Comparison of ENCODE assay signal across 15 mouse cellular contexts in genomic region chr4:82494424-82494823, GRCm38 (mm10).
A peak's percentile ranks its signal among the peaks of the same experiment; 100 is the strongest.
DNase-seq lines count a peak whose midpoint lies in the region; ATAC-seq and TF ChIP-seq lines count a peak whose summit lies in the region.
"Had no signal": no experiment of that assay in that cellular context is flagged by ENCODE, and none has a peak within 500 bp of the region (broad histone marks: within the 10 kb centered on the region; RNA-seq: fewer than 3 reads in every experiment).

No protein-coding gene starts in this region.

- H3K27ac ChIP-seq in gastrocnemius, adult 2 months, result peak overlapping the region; percentile 29
- H3K27ac ChIP-seq in lung, embryonic 14.5 days (ENCODE audit: low read depth), result no peak overlapping the region
- H3K27ac ChIP-seq in forebrain, embryonic 16.5 days (ENCODE audit: low read length), result peak overlapping the region; percentile 92
- peak overlapping the region; percentile 82 for H3K27ac ChIP-seq in neural tube, embryonic 13.5 days (replicated peaks)
- H3K27ac ChIP-seq: embryonic facial prominence, embryonic 12.5 days; heart, embryonic 10.5 days; limb, embryonic 15.5 days had no signal

- H3K4me1 ChIP-seq in lung, embryonic 14.5 days (ENCODE audit: insufficient read depth), result peaks cover 34% of the 10 kb centered on the region; the same call in 1 of the 2 replicates
- H3K4me1 ChIP-seq in forebrain, embryonic 16.5 days (replicated peaks; ENCODE audit: control insufficient read depth, insufficient read depth, low read length), result peaks cover 45% of the 10 kb centered on the region
- H3K4me1 ChIP-seq in neural tube, embryonic 13.5 days (replicated peaks), result peaks cover 78% of the 10 kb centered on the region
- H3K4me1 ChIP-seq: megakaryocyte, embryonic 14.5 days had no signal

- DNase-seq in gastrocnemius, adult 2 months, result no peak
- DNase-seq in gastrocnemius, adult 18-20 months (ENCODE audit: low spot score), result no peak
- no peak for DNase-seq in lung, embryonic 14.5 days
- no peak for DNase-seq in lung, postnatal 14 days
- DNase-seq in lung, postnatal 25 days (ENCODE audit: low spot score), result no peak
- no peak for DNase-seq in cerebellum, postnatal 36 days
- DNase-seq: gastrocnemius, postnatal 36 days; kidney, adult 9 months; thymus, postnatal 4 days had no signal

- H3K27me3 ChIP-seq in lung, embryonic 14.5 days (ENCODE audit: insufficient read depth, low read length), result no peaks in the 10 kb centered on the region
- no peaks in the 10 kb centered on the region for H3K27me3 ChIP-seq in forebrain, embryonic 16.5 days (replicated peaks; ENCODE audit: control insufficient read depth, insufficient read depth, low read length)
- H3K27me3 ChIP-seq in neural tube, embryonic 13.5 days, result no peaks in the 10 kb centered on the region
- H3K27me3 ChIP-seq: embryonic facial prominence, embryonic 12.5 days; limb, embryonic 15.5 days had no signal

- 52% methylated on average over 3 of the region's 3 CpGs for WGBS in lung, embryonic 14.5 days
- WGBS in forebrain, embryonic 16.5 days, result 29% methylated on average over 3 of the region's 3 CpGs
- WGBS in neural tube, embryonic 13.5 days, result 69% methylated on average over 3 of the region's 3 CpGs

- peaks cover 70% of the 10 kb centered on the region for H3K36me3 ChIP-seq in lung, embryonic 14.5 days (ENCODE audit: insufficient read depth)
- H3K36me3 ChIP-seq in forebrain, embryonic 16.5 days (ENCODE audit: control insufficient read depth, insufficient read depth), result no peaks in the 10 kb centered on the region; the same call in 1 of the 2 replicates
- H3K36me3 ChIP-seq in neural tube, embryonic 13.5 days, result peaks cover 14% of the 10 kb centered on the region; the same call in 1 of the 2 replicates

- TF ChIP-seq CTCF in gastrocnemius, adult 2 months (IDR thresholded peaks at IDR 0.05), result no peak
- no peak for TF ChIP-seq CTCF in lung, embryonic 14.5 days (IDR thresholded peaks at IDR 0.05; ENCODE audit: low read depth)

- H3K4me3 ChIP-seq in gastrocnemius, adult 2 months, result no peak overlapping the region
- no peak overlapping the region for H3K4me3 ChIP-seq in lung, embryonic 14.5 days (ENCODE audit: low read depth, low read length)
- peak overlapping the region; percentile 35 for H3K4me3 ChIP-seq in forebrain, embryonic 16.5 days (replicated peaks; ENCODE audit: low read length)
- peak overlapping the region; percentile 16; the same call in 1 of the 2 replicates for H3K4me3 ChIP-seq in neural tube, embryonic 13.5 days
- H3K4me3 ChIP-seq: embryonic facial prominence, embryonic 12.5 days; heart, embryonic 10.5 days; limb, embryonic 15.5 days; megakaryocyte, embryonic 14.5 days had no signal

- no peaks in the 10 kb centered on the region for H3K9me3 ChIP-seq in lung, embryonic 14.5 days (ENCODE audit: low read depth, low read length)
- H3K9me3 ChIP-seq in forebrain, embryonic 16.5 days (ENCODE audit: control insufficient read depth, low read length), result no peaks in the 10 kb centered on the region
- H3K9me3 ChIP-seq in neural tube, embryonic 13.5 days, result no peaks in the 10 kb centered on the region
- H3K9me3 ChIP-seq: embryonic facial prominence, embryonic 12.5 days; heart, embryonic 10.5 days; limb, embryonic 15.5 days had no signal

- no peak overlapping the region for H3K9ac ChIP-seq in lung, embryonic 14.5 days
- peak overlapping the region; percentile 68 for H3K9ac ChIP-seq in forebrain, embryonic 16.5 days (replicated peaks; ENCODE audit: low read depth, low read length)
- peak overlapping the region; percentile 50 for H3K9ac ChIP-seq in neural tube, embryonic 13.5 days
- H3K9ac ChIP-seq: embryonic facial prominence, embryonic 12.5 days; limb, embryonic 15.5 days had no signal

- no peak for ATAC-seq in lung, embryonic 14.5 days (ENCODE audit: insufficient read depth)
- ATAC-seq in forebrain, embryonic 16.5 days, result peak; percentile 32; the same call in 1 of the 2 replicates
- 0 out of 2 replicates have a peak, but pooled peaks have one; percentile 45 for ATAC-seq in neural tube, embryonic 13.5 days (ENCODE audit: low read depth)

- intact Hi-C loops in gastrocnemius, adult 2 months (cut with DNase I), result no loop called here

- H3K4me2 ChIP-seq in lung, embryonic 14.5 days, result peak overlapping the region; percentile 23; the same call in 1 of the 2 replicates
- peak overlapping the region; percentile 61 for H3K4me2 ChIP-seq in forebrain, embryonic 16.5 days (ENCODE audit: low read length)
- peak overlapping the region; percentile 77 for H3K4me2 ChIP-seq in neural tube, embryonic 13.5 days
- H3K4me2 ChIP-seq: embryonic facial prominence, embryonic 12.5 days; limb, embryonic 15.5 days had no signal

Comparison
In these comparisons a context has a peak if more than half of its experiments do, and no peak if none do; other contexts are left out.
1. H3K4me3 ChIP-seq: peak in forebrain, embryonic 16.5 days (single experiment) and neural tube, embryonic 13.5 days (single experiment); none in gastrocnemius, adult 2 months (single experiment) and lung, embryonic 14.5 days (single experiment).
2. H3K4me2 ChIP-seq: peak in every context shown above with its lines; median percentile 77 in neural tube, embryonic 13.5 days; 61 in forebrain, embryonic 16.5 days; 23 in lung, embryonic 14.5 days.